Mouse (Mus musculus) adrenal gland, postnatal 14 days (tissue): ENCODE results near the gene Olfr804. TPM values are rescaled to one million over a fixed set of nuclear protein-coding genes. Genes with fewer than 3 reads are reported as not detected.

ENCODE experiments used
- DNase-seq: peaks from one replicate; pipeline ENCODE4 v3.0.0; 2021; ENCODE audit warnings: mixed read lengths
- long read RNA-seq, 2 experiments: library from polyadenylated mRNA; stranded (forward); transcript quantifications; one replicate each; pipeline ENCODE4 v2.0.0; 2021
- microRNA-seq, 2 experiments: library from miRNA; unstranded; fragments of <30 nt; microRNA quantifications; one replicate each; pipeline ENCODE4 v1.2.0; 2021
- total RNA-seq: library from RNA; stranded (reverse); gene quantifications from 2 replicates; pipeline ENCODE4 v1.2.3, GENCODE M21; 2021

Olfr804 gene
- total RNA-seq = not detected in 2 replicates
- long read RNA-seq, experiment 1 = 0 reads
- long read RNA-seq, experiment 2 = 0 reads

GRCm38 (mm10) chr10:129702910-129703309 lies at the start of gene Olfr804:
Gene Olfr804, plus strand, starts transcription at chr10:129703210.
- DNase-seq = no peak

GRCm38 (mm10) chr10:129657394-129657793 lies 45.6 kb upstream of the Olfr804 start, which contains the start of gene Olfr800:
Gene Olfr800, plus strand, starts transcription at chr10:129657694.
- no peak for DNase-seq

GRCm38 (mm10) chr10:129673765-129674164 lies 29.2 kb upstream of the Olfr804 start, which contains the start of gene Olfr801:
Gene Olfr801, minus strand, starts transcription at chr10:129673865.
- no peak for DNase-seq

DNA sequence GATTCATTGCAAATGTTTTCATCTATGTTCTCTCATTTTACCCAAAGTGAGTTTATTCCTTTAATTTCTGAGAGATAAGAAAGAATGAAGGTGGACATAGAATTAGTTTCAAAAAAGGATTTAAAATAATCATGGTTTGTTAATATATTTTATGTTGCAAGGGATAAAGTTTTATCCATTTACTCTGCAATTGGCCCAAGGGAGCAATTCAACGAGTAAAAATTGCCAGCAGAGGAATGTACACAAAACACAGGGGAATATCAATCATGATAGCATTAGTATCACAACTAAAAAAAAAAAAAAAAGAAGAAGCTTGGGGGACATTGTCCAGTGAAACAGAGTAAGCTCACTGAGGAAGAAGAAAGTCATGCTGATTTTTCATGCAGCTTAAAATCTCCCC lies 14.9 kb upstream of the Olfr804 start, which contains the start of gene Olfr802:
Gene Olfr802, minus strand, starts transcription at position 101 of the 400 bp plus-strand sequence.
- no peak for DNase-seq

DNA sequence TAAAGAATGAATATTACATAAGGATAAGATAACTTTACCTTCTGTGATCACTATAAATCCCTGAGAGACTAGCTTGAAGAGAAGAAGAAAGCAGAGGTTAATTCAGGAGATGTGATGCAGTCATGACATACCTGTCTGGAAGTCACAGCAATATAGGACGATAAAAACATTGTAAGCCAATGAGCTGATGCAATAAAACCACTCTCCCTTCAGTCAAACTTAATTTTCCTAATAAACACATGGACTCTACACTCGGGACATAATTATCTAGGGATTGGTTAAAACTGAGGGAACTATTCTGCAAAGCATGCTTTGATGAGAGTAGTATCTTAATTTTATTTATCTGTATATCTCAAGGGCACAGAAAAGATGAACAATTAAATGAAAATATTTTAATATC lies 8.8 kb upstream of the Olfr804 start, which contains the start of gene Olfr803:
Gene Olfr803, minus strand, starts transcription at position 101 of the 400 bp plus-strand sequence.
- DNase-seq = no peak

- no peak for DNase-seq
Observed at GRCm38 (mm10) chr10:129729275-129729674, 26.3 kb downstream of the Olfr804 start, which contains the start of gene Olfr805. Gene Olfr805, minus strand, starts transcription at chr10:129729375.

GRCm38 (mm10) chr10:129741821-129742220 lies 38.8 kb downstream of the Olfr804 start, which contains the start of gene Olfr806:
Gene Olfr806, minus strand, starts transcription at chr10:129741921.
- no peak for DNase-seq

GRCm38 (mm10) chr10:129757693-129758092 lies 54.7 kb downstream of the Olfr804 start, which contains the start of gene Olfr807:
Gene Olfr807, minus strand, starts transcription at chr10:129757793.
- no peak for DNase-seq

Small RNA genes within 50 kb of the gene (microRNA-seq; reads per million reads assigned to microRNA genes)
- gene Gm24485 = 0 reads per million in 2 experiments

Other genes with a start within 250 kb of the Olfr804 start
- gene Olfr787, start 241.3 kb upstream of the Olfr804 start, total RNA-seq = not detected in 2 replicates
- not detected in 2 replicates for gene Olfr788, start 232.2 kb upstream of the Olfr804 start, total RNA-seq
- gene Olfr789, start 218.5 kb upstream of the Olfr804 start, total RNA-seq = not detected in 2 replicates
- gene Olfr790, start 204.7 kb upstream of the Olfr804 start, total RNA-seq = not detected in 2 replicates
- gene Olfr791, start 181.4 kb upstream of the Olfr804 start, total RNA-seq = not detected in 2 replicates
- gene Olfr792, start 164.0 kb upstream of the Olfr804 start, total RNA-seq = not detected in 2 replicates
- gene Olfr794, start 135.6 kb upstream of the Olfr804 start, total RNA-seq = not detected in 2 replicates
- not detected in 2 replicates for gene Olfr796, start 90.6 kb upstream of the Olfr804 start, total RNA-seq
- not detected in 2 replicates for gene Olfr798, start 75.3 kb upstream of the Olfr804 start, total RNA-seq
- not detected in 2 replicates for gene Olfr799, start 65.7 kb upstream of the Olfr804 start, total RNA-seq
- gene Olfr800, start 45.5 kb upstream of the Olfr804 start, total RNA-seq = not detected in 2 replicates
- not detected in 2 replicates for gene Olfr801, start 29.3 kb upstream of the Olfr804 start, total RNA-seq
- not detected in 2 replicates for gene Olfr802, start 15.0 kb upstream of the Olfr804 start, total RNA-seq
- not detected in 2 replicates for gene Olfr803, start 8.9 kb upstream of the Olfr804 start, total RNA-seq
- not detected in 2 replicates for gene Olfr805, start 26.2 kb downstream of the Olfr804 start, total RNA-seq
- gene Olfr806, start 38.7 kb downstream of the Olfr804 start, total RNA-seq = not detected in 2 replicates
- gene Olfr807, start 54.6 kb downstream of the Olfr804 start, total RNA-seq = not detected in 2 replicates
- not detected in 2 replicates for gene Olfr808, start 62.3 kb downstream of the Olfr804 start, total RNA-seq
- not detected in 2 replicates for gene Olfr809, start 71.4 kb downstream of the Olfr804 start, total RNA-seq
- gene Olfr810, start 91.7 kb downstream of the Olfr804 start, total RNA-seq = not detected in 2 replicates
- gene Olfr811, start 101.2 kb downstream of the Olfr804 start, total RNA-seq = not detected in 2 replicates
- gene Olfr812, start 142.9 kb downstream of the Olfr804 start, total RNA-seq = not detected in 2 replicates
- not detected in 2 replicates for gene Olfr813, start 152.2 kb downstream of the Olfr804 start, total RNA-seq
- not detected in 2 replicates for gene Olfr814, start 176.6 kb downstream of the Olfr804 start, total RNA-seq
- gene Olfr815, start 202.7 kb downstream of the Olfr804 start, total RNA-seq = not detected in 2 replicates
- not detected in 2 replicates for gene Olfr816, start 212.4 kb downstream of the Olfr804 start, total RNA-seq
- not detected in 2 replicates for gene Olfr818, start 245.9 kb downstream of the Olfr804 start, total RNA-seq